Mouse (Mus musculus): ENCODE measurements around the gene Vdr.

The Vdr gene

DNA sequence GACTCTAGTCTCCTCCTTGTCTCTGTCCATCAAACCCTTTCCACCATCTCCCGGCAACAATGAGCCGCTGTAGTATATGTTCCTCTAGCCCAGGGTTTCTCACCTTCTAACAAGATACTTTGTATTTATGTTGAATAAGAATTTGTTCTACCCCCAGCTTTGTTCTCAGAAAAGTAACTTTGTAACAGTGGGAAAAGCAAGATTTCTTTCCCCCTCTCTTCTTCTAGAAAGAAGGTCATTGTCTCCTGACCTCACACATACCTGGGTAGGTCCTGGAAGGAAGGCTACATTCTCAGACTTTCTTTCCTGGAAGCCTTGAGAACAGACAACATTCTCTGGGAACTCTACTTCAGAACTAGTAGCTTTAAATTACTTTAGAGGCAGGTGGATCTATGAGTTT lies at the start of gene Vdr:
Gene Vdr, minus strand, starts transcription at position 101 of the 400 bp plus-strand sequence.
- POLR2A ChIA-PET = no interaction called here
- CTCF ChIA-PET = no interaction called here

DNA sequence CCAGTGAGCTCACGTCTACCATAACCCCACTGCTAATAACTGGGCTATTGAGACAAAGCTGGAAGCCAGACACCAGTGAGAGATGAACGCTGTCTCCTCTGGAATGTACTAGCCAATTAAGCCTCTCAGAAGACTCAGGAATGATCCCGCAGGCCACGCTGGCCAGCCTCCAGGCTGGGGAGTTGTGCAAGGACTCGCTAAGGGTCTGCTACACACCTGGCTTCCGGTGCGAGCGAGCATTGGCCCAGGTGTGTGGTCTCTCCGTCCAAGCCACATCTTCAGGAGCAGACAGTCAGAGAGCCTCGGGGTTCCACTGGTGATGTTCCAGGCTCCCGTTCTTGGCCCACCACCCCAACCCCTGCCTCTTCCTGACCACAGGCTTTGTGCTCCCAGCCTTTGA lies 46.0 kb upstream of the Vdr start:
- CTCF ChIA-PET = interaction anchor here in 3 of 4 experiments (0.6 to 2.5 kb wide), 3 partner anchors 7 to 783 kb away, joined by 3 to 13 read pairs (median 6); partner anchors contain the start of gene Tmem106c (in 1 of the 3)
- POLR2A ChIA-PET = no interaction called here

DNA sequence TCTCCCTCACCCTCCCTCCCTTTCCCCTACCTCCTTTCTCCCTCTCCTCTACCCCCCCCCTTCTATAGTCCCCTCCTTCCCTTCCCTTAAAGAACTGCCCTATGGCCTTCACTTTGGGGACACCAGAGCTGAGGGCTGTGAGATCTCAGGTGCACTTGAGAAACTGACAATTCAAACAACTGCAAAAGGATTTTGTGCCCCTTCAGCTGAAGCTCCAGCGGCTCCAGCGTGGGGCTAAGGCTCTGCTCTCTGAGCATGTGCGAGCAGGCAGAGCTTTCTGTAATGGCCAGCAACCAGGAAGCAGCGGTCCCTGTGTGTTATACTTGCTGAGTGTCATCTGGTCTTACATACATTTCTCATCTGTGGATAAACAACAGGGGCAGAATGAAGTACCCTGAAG lies 45.3 kb upstream of the Vdr start:
- CTCF ChIA-PET = interaction anchor here in 3 of 4 experiments (2.0 to 2.5 kb wide), 4 partner anchors 8 to 106 kb away, joined by 6 to 16 read pairs (median 10); partner anchors contain the start of gene Tmem106c (in 3 of the 3)
- POLR2A ChIA-PET = no interaction called here

DNA sequence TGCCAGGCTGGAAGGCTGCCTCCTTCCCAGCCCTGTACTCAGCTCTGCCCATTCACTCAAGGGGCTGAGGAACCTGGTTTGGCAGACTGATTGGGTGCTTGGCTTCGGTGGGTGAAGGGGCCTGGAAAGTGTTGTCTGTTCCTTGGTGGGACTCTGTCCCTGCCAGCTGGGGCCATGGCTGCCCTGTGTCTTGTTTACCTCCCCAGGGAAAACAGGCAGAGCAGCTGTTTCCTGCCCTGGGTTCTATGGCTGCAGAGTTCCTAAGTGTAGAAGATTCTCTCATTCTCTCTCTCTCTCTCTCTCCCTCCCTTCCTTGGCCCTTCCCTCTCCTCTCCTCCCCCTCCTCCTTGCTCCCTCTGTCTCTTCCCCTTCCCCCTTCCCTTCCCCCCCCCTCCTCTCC lies 44.9 kb upstream of the Vdr start:
- CTCF ChIA-PET = interaction anchor here (0.8 to 2.5 kb wide), 7 partner anchors 8 to 290 kb away, joined by 3 to 16 read pairs (median 7); partner anchors contain the start of gene Tmem106c (in 4 of the 4)
- POLR2A ChIA-PET = interaction anchor here in 1 of 4 experiments (1.9 kb wide), 1 partner anchor 9 kb away, joined by 4 read pairs; the partner anchor contains the start of gene Tmem106c

DNA sequence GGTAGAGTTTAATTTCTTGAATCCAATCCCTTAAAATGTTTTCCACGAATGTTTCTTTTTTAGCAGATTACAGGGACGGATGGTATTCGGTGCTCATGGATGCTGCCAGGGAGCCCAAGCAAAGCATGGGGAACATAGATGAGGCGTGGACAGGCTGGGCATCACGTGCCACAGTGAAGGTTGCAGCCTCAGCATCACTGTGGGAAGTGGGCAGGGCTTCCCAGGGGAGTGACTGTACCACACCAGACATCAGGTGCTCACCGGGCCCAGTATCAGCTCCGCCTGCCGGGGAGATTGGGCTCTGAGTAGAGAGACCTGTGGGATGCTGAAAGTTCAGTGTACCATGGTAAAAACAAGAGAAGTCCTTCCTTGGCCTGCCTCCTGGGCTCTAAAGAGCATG lies 44.2 kb upstream of the Vdr start:
- CTCF ChIA-PET = interaction anchor here (0.6 to 2.5 kb wide), 9 partner anchors 9 to 587 kb away, joined by 3 to 16 read pairs (median 4); partner anchors contain the start of gene Tmem106c (in 4 of the 4)

DNA sequence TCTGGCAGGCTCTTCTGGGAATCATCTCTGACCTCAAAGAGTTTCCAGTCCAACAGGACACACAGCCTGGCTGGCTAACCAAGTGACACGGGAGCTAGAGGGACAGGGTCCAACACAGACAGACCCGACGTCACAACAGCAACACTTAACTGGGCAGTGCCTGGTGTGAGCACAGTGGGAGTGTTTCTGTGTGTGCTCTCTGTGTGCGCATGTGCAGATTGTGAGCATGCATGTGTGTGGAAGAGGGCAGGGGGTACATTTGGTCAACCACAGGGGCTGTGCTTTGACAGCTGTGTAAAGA lies 42.4 kb upstream of the Vdr start:
- POLR2A ChIA-PET = no interaction called here
- CTCF ChIA-PET = interaction anchor here in 3 of 4 experiments (0.6 to 1.3 kb wide), 6 partner anchors 11 to 143 kb away, joined by 3 to 8 read pairs (median 4); partner anchors contain the start of gene Tmem106c (in 1 of the 3)

More for the DNA sequence above, 44.2 kb upstream of the Vdr start:
- POLR2A ChIA-PET = interaction anchor here in 1 of 4 experiments (1.9 kb wide), 1 partner anchor 9 kb away, joined by 4 read pairs; the partner anchor contains the start of gene Tmem106c

DNA sequence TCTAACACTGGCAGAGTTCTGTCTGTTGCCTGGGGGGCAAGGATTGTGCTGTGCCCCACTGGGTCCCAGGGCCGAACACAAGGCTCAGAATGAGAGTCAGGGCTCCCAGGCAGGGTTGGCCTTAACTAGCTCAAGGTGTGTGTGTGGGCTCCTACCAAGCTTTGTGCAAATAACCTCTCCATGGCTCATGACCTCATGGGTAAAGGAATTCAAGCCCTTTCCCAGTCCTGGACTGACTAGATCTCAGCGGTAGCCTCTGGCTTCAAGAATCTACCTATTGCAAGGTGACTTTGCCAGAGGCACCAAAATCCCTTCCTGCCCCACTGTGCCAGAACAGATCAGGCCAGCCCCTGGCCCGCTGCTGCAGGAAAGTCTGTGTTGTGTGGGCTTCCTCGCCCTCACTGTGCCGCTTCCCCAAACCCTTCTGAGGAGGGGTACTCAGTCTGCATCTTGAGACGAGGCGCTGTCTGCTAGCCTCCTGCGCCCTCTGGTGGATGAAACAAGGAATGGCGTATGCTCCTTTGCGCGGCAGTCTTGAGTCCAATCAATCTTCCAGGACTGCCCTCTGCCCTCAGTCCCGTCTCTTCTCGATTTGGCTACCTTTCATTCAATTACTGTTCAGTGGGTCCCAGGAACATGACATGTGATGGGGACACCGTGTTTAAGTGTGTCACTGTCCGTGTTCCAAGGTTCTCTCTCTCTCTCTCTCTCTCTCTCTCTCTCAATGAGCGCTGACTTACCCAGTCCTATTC lies 41.9 kb upstream of the Vdr start:
- ChIA-PET POLR2A (interaction anchor here in 2 of 4 experiments (0.7 to 1.0 kb wide), 2 partner anchors 10 to 82 kb away, joined by 3 read pairs; no protein-coding TSS in a partner anchor), CTCF (interaction anchor here in 3 of 4 experiments (0.6 to 2.1 kb wide), 16 partner anchors 9 to 221 kb away, joined by 3 to 10 read pairs (median 4); partner anchors contain the start of gene Tmem106c (in 1 of the 3))

DNA sequence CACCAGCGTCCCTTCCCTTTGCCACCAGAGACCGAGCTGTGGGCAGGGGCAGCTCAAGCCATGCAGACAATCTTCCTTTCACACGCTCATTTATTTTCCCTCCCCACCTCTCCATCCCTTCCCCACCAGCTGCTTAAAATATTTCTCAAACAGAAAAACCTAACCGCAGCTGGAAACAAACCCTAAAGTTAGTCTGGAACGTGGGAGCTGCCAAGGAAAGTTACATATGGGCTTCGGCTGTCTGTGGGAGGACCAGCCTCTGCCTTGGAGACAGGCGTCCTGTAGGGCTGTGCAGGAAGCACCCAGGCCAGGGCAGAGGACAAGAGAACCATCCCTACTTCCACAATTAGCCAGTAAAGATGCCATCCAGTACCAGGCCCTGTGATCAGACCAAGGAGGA lies 39.8 kb upstream of the Vdr start:
- ChIA-PET CTCF (interaction anchor here in 3 of 4 experiments (0.6 to 2.1 kb wide), 4 partner anchors 14 to 730 kb away, joined by 3 to 10 read pairs (median 3); partner anchors contain the start of gene Tmem106c (in 1 of the 3)), POLR2A (interaction anchor here in 1 of 4 experiments (0.6 kb wide), 1 partner anchor 41 kb away, joined by 5 read pairs; no protein-coding TSS in a partner anchor)

DNA sequence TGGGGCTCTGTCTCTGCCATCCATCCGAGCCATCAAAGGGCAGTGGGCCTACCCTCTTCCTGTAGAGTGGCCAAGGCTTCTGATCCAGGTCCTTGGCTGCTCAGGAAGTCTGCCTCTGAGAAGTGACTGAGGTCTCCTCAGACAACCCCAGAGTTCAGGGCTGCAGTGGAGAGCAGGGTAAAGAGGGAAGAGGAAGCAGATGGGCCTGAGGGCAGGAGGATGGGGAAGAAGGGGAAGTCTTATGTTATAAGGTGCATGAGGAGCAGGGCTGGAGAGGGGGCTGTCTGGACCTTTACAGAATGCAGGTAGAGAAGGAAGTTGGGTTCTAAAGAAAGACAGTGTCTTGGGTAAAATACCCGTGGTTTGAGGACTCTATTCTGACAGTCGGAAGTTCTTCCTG lies 39.3 kb upstream of the Vdr start:
- CTCF ChIA-PET = interaction anchor here in 2 of 4 experiments (0.7 to 1.1 kb wide), 2 partner anchors 286 to 520 kb away, joined by 3 to 8 read pairs; no protein-coding TSS in a partner anchor
- POLR2A ChIA-PET = interaction anchor here in 1 of 4 experiments (0.7 kb wide), 1 partner anchor 24 kb away, joined by 4 read pairs; no protein-coding TSS in a partner anchor

DNA sequence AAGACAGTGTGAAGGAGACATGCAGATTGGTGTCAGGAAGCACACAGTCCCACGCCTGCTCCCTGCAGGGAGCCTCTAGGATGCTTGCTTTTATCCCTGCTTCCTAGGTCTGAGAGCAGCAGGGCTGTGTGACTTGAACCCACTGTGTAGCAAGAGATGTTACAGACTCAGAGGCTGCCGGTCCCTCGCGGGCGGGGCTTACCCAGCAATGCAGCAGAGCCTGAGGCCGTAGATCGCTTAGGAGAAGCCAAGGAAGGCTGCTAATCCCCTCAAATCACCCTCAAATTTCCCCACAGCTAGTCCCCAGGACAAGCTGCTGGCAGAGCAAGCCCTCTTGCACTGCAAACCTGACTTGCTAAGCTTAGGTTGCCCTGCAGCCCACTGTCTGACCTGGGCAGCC lies 38.3 kb upstream of the Vdr start:
- CTCF ChIA-PET = interaction anchor here in 3 of 4 experiments (0.5 to 0.9 kb wide), 5 partner anchors 83 to 521 kb away, joined by 3 to 8 read pairs (median 3); no protein-coding TSS in a partner anchor
- POLR2A ChIA-PET = interaction anchor here in 1 of 4 experiments (0.6 to 0.8 kb wide), 2 partner anchors 21 to 197 kb away, joined by 3 to 4 read pairs; no protein-coding TSS in a partner anchor

DNA sequence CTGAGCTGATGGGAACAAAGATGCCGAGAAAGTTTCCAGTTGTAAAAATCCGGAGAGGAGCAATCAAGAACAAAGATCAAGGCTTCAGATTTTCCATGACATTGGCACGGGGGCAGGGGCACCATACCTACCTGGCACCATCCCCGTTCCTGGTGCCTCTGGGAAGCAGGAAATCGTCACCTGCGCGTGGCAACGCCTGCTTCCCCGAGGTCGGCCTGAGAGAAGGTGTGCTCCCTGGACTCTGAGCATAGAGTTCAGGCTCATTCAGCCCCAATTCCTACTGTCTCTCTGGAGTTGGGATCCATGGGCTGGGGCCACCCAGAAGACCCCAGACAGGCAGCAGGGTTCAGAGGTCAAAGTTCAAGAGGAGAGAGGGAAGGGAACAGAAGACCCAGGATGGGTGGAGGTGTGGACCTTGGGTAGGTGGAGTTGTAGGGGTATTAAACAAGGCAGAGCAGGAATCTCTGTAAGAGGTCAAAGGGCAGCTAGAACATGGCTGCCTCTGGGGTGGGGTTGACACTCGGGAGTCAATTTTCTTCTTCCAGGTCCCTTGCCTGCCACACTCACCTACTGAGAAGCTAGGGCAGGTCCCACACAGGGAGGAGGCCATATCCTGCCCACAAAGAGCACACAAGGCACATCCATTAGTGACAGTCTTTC lies 35.4 kb upstream of the Vdr start:
- POLR2A ChIA-PET = no interaction called here
- CTCF ChIA-PET = interaction anchor here in 2 of 4 experiments (0.6 to 0.7 kb wide), 2 partner anchors 26 to 215 kb away, joined by 3 read pairs; no protein-coding TSS in a partner anchor

DNA sequence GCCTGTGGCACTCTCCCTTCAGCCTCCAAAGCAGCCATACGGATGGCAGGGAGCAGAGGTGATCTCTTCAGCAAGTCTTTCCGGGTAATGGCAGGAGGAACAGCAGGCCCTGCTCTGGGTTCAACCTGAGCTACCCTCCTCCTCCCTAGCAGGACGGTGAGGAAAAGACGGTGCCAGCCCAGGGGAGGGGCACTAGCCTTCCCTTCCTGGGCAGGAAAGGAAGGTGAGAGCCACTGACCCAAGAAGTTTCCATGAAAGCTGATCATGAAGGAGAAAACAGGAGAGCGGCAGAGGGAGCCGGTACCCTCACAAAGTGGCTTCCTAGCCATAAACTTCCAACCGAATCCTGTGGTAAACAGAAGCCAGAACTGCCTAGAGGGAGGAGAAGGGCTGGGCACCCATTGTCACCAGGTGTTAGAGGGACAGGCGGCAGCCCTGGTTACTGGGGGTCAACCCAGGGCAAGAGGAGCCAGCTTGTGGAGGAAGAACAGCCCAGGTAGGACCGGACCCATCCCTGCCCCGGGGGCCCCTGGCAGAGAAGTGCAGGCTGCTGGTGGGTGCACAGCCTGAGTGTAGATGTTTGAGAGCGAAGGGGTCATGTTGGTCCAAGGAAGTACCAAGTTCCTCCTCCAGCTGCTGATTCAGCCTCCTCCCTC lies 34.6 kb upstream of the Vdr start:
- POLR2A ChIA-PET = interaction anchor here in 1 of 4 experiments (0.7 kb wide), 1 partner anchor 27 kb away, joined by 3 read pairs; no protein-coding TSS in a partner anchor
- CTCF ChIA-PET = interaction anchor here in 1 of 4 experiments (0.5 to 0.7 kb wide), 2 partner anchors 215 to 226 kb away, joined by 3 to 7 read pairs; no protein-coding TSS in a partner anchor

DNA sequence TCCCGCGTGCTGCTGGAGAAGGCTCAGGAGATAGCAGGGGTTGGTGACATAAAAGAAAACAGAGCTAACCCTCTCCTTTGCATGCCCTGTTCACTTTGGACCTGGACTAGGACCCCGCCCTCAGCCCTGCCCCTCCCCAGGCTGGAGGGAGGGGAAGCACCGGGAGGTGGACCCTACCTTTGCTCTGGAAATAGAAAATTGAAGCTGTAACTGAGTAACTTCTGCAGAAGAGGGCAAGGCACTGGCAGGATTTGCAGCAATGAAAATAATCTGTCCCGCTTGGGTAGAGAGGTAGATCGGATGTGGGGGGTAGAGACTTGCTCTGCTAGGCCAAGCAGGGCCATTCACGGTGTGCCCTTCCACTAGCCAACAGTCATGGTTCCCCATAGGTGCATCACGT lies 32.9 kb upstream of the Vdr start:
- CTCF ChIA-PET = interaction anchor here in 1 of 4 experiments (1.1 kb wide), 1 partner anchor 9 kb away, joined by 4 read pairs; no protein-coding TSS in a partner anchor

DNA sequence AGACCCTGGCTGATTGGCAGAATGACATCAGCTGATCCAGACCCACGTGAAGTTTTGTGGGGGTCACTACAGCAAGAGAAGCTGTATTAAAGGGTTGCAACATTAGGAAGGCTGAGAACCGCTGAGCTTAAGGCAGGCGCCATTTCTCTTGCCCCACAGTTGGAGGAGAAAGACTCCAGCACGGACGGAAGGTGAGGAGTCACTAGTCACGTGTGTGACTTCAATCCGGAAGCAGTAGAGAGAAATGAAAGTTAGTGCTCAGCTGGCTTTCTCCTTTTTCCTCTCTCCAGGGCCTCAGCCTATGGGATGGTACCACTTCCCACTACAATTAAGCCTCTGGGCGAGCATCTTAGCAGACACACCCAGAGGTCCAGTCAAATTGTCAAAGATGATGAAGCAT lies 32.1 kb upstream of the Vdr start:
- CTCF ChIA-PET = interaction anchor here in 2 of 4 experiments (0.6 to 1.2 kb wide), 2 partner anchors 21 to 76 kb away, joined by 3 read pairs; no protein-coding TSS in a partner anchor
- POLR2A ChIA-PET = interaction anchor here in 2 of 4 experiments (0.9 to 1.1 kb wide), 2 partner anchors 9 to 287 kb away, joined by 3 to 5 read pairs; no protein-coding TSS in a partner anchor

More for the DNA sequence above, 32.9 kb upstream of the Vdr start:
- POLR2A ChIA-PET = interaction anchor here in 2 of 4 experiments (1.1 to 1.2 kb wide), 2 partner anchors 80 to 288 kb away, joined by 3 to 5 read pairs; no protein-coding TSS in a partner anchor

DNA sequence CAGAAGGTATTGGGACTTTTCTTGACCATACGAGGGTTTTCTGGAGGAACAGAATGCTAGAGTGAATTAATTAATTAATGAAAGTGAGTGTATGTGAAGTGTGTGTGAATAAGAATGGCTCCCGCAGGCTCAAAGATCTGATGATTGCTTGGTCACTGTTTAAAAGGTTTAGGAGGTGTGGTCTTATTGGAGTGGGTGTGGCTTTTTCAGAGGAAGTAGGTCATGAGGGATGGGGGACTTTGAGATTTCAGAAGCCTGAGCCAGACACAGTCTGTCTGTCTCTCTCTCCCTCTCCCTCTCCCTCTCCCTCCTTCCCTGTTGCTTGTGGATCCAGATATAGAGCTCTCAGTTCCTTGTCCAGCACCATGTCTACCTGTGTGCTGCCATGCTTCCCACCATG lies 30.9 kb upstream of the Vdr start:
- POLR2A ChIA-PET = interaction anchor here in 2 of 4 experiments (0.7 to 1.1 kb wide), 2 partner anchors 9 to 11 kb away, joined by 3 to 4 read pairs; no protein-coding TSS in a partner anchor
- CTCF ChIA-PET = no interaction called here

DNA sequence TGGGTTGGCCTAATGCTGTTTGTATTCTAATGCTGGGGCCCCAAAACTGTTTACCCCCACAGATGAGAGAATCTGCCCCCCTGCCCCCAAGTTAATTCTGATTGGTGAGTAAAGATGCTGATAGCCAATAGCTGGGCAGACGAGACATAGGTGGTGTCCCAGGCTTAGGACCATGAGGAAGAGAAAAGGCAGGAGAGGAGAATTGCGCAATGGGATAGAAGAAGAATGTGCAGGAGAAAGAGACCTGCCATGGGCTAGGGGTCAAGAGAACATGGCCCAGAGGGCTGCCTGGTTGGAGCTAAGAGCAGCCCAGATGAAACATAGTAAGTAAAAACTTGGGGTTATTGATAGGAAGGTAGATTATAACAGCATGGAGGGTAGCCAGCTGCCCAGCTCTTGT lies 29.7 kb upstream of the Vdr start:
- POLR2A ChIA-PET = no interaction called here
- CTCF ChIA-PET = interaction anchor here in 1 of 4 experiments (0.6 kb wide), 1 partner anchor 377 kb away, joined by 3 read pairs; no protein-coding TSS in a partner anchor

DNA sequence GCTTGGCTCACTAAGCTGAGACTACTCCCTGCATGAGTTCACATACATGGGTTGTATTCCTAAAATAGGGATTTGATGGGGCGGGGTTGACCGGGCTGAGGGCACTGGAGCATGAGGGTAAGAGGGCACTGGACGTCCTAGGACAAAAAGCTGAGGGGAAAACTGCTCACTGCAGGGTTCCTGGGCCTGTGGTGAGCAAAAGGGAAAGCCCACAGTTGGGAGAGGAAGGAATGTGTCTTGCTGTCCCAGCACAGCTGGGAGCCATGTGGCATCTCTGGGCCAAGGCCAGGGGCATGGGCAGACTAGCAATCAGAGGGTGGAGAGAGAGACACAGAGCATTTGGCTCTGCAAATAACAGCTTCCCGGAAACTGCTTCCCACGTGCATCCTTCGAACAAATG lies 28.1 kb upstream of the Vdr start:
- POLR2A ChIA-PET = no interaction called here
- CTCF ChIA-PET = interaction anchor here in 1 of 4 experiments (0.6 kb wide), 1 partner anchor 76 kb away, joined by 3 read pairs; no protein-coding TSS in a partner anchor

DNA sequence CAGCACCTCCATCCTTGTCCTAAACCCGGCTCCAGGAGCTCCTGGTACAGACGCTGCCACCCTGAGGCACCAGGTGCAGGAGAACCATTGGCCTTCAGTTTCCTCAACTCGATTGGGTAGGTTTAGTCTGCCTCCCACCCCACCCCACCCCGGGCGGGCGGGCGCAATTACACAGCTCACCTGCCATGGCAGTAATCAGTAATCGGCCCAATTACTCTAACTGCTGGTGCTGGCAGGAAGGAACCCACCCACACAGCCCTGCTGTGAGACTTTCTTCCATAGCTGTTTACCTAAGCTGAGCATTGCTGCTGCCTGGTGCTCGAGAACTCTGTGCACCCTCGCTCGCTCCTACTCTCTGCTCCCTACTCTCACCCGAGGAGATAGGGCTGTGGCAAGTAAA lies 22.0 kb upstream of the Vdr start:
- CTCF ChIA-PET = interaction anchor here in 1 of 4 experiments (0.6 to 1.6 kb wide), 2 partner anchors 31 to 546 kb away, joined by 4 to 5 read pairs; partner anchors contain the start of gene Tmem106c
- POLR2A ChIA-PET = interaction anchor here in 1 of 4 experiments (0.7 to 1.4 kb wide), 3 partner anchors 9 to 12 kb away, joined by 3 to 4 read pairs (median 3); no protein-coding TSS in a partner anchor

All from embryonic stem cell, embryonic (primary cell).